Mouse (Mus musculus) embryonic fibroblast, embryonic 13.5 days (primary cell): ENCODE measurements around the gene Xpot. TPM values are rescaled to one million over a fixed set of nuclear protein-coding genes. Genes with fewer than 3 reads are reported as not detected.

Source experiments
- H3K27ac ChIP-seq: 2 replicates; pipeline ENCODE4 v1.5.1; 2012; ENCODE audit warnings: low read length, control low read depth, inconsistent platforms; ENCODE audit not compliant: insufficient read depth
- H3K4me1 ChIP-seq: 2 replicates; pipeline ENCODE4 v1.6.1; 2011; ENCODE audit warnings: low read length; ENCODE audit not compliant: control insufficient read depth, insufficient read depth
- H3K4me3 ChIP-seq: 2 replicates; pipeline ENCODE4 v1.5.1; 2011; ENCODE audit warnings: mild to moderate bottlenecking, control low read depth, low read length; ENCODE audit not compliant: insufficient read depth
- CTCF ChIP-seq: IDR thresholded peaks from 2 replicates; pipeline ENCODE4 v1.5.1; 2011; ENCODE audit warnings: mild to moderate bottlenecking, control low read depth, low read length, moderate library complexity, borderline replicate concordance; ENCODE audit not compliant: insufficient read depth
- POLR2A ChIP-seq: IDR thresholded peaks from 2 replicates; pipeline ENCODE4 v1.6.1; 2011; ENCODE audit warnings: low read depth, mild to moderate bottlenecking, control low read depth, low read length, moderate library complexity
- polyA plus RNA-seq: library from polyadenylated mRNA; stranded (reverse); fragments of >200 nt; gene quantifications from 2 replicates; pipeline ENCODE4 v1.2.4, GENCODE M21; 2011; ENCODE audit warnings: low read depth; ENCODE audit not compliant: missing spikeins, insufficient read length

Xpot gene
- polyA plus RNA-seq, 1 experiment, result 154 TPM

GRCm38 (mm10) chr10:121623670-121624069 is 2.5 kb downstream of the Xpot start:
- TF ChIP-seq CTCF, result no peak
- TF ChIP-seq POLR2A, result no peak
- H3K27ac ChIP-seq, result no peak overlapping the region
- H3K4me1 ChIP-seq, result no peaks in the 10 kb centered on the region; the same call in 1 of the 2 replicates
- H3K4me3 ChIP-seq, result no peak overlapping the region

DNA sequence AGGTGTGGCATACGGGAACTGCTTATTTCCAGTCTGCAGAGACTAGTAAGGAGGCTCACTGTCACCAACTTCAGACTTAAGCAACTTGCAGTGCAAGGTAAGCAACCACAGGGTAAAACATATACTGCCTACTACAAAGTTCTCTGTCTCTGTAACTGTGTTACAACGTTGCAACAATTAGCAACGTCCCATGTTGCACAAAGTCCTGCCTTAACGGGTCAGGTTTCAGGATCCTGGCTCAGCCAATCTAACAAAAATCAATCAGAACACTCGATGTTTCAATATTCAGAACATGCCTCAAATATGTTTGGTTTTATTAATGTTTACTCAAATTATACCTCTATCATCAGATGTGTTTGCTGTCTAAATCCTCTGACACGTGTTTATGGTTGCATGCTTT is 3.7 kb downstream of the Xpot start:
- TF ChIP-seq CTCF, result no peak
- TF ChIP-seq POLR2A, result no peak
- no peaks in the 10 kb centered on the region; the same call in 1 of the 2 replicates for H3K4me1 ChIP-seq
- no peak overlapping the region for H3K4me3 ChIP-seq
- H3K27ac ChIP-seq, result no peak overlapping the region

DNA sequence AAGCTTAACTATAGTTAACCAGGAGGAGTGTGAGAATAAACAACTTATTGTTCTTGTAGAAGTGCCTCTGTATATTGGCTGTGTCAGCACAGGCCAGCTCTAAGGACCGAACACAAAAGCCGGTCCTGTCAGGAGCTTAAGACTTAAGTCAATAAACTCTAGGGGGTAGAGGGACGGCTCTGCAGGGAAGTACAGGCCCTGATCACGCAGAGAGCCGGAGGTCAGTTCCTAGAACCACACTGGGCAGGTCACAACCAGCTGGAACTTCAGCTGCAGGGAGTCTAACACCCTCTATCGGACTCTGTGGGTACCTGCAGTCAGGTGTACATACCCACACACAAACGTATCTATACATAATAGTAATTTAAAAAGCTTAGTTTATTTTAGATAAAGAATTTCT is 10.2 kb downstream of the Xpot start:
- no peak overlapping the region for H3K4me3 ChIP-seq
- no peaks in the 10 kb centered on the region for H3K4me1 ChIP-seq
- TF ChIP-seq POLR2A (no peak), CTCF (no peak)
- H3K27ac ChIP-seq, result no peak overlapping the region

DNA sequence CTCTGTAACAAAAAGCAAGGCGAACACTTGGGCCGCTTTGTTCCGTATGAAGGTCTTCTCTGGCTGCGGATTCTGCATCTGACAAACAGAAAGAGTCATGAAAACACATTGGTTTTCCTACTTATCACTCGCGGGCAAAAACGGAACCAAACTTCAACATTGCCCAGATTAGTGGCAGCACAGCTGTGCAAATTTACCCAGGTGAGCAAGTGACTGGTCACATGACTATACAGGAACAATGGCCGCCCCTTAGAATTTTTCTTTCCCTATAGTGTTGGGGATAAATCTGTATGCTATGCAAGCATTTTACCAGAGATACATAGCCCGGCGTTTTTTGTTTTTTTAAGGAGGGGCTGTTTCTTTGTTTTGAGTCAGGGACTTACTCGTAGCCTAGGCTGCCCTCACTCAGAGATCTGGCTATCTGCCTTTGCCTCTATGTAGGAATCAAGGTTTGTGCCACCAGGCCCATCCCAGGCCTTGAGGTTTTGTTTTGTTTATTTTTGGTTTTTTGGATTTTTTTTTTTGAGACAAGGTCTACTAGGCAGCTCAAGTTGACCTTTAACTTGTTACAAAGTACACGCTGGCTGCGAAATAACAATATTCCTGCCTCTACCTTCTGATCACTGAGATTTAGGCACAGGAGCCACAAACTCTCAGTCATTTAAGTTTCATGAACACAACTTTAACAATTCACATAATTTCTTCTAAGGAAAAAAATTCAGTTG is 10.8 kb downstream of the Xpot start:
- Histone ChIP-seq H3K4me3 (no peak overlapping the region), H3K27ac (no peak overlapping the region), H3K4me1 (no peaks in the 10 kb centered on the region)
- TF ChIP-seq CTCF, result no peak
- TF ChIP-seq POLR2A, result no peak

- Histone ChIP-seq H3K4me1 (no peaks in the 10 kb centered on the region), H3K27ac (no peak overlapping the region), H3K4me3 (no peak overlapping the region)
- TF ChIP-seq CTCF (no peak), POLR2A (no peak)
Observed at GRCm38 (mm10) chr10:121613570-121613969, 12.6 kb downstream of the Xpot start.

- TF ChIP-seq CTCF, result no peak
- TF ChIP-seq POLR2A, result no peak
- Histone ChIP-seq H3K27ac (no peak overlapping the region), H3K4me1 (no peaks in the 10 kb centered on the region), H3K4me3 (no peak overlapping the region)
Observed at GRCm38 (mm10) chr10:121612448-121612847, 13.7 kb downstream of the Xpot start.

DNA sequence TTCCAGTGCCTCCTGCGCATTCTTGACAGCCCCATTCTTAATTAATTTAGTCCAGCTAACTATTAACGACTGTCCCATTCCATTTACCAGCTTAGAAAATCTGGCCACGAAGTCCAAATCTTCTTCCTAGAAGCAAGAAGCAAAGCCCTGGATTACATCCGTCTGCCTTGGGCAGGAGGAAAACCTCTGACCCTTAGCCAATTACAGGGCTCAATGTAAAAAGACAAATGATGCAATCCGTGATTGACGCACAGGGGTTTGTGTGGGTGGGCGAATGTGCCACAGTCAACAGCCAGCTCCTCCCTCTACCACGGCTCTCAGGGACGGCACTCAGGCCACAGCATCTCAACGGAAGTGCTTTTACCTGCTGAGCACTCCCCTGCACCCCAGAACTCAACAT is 14.5 kb downstream of the Xpot start:
- TF ChIP-seq CTCF (no peak), POLR2A (no peak)

DNA sequence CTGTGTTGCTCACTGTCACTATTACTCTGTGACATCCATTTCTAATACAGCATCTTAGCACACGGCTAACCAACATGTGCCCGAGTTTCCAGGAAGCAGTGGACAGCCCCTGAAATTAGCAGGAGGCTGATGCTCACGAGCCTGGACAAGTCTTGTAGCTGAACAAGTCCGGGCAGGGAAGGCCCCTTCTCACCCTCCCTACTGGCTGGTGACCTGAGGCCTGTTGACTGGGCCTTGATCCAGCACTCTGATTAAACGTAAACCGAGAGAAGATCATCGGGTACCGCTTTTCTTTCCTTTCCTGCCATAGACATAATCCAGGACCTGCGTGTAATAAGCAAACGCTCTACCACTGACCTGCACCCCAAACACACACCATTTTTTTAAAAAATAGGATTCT is 18.0 kb downstream of the Xpot start:
- Histone ChIP-seq H3K4me3 (no peak overlapping the region), H3K4me1 (no peaks in the 10 kb centered on the region), H3K27ac (no peak overlapping the region)
- TF ChIP-seq POLR2A, result no peak
- no peak for TF ChIP-seq CTCF

More for the DNA sequence above, 14.5 kb downstream of the Xpot start:
- H3K4me1 ChIP-seq, result no peaks in the 10 kb centered on the region
- H3K4me3 ChIP-seq, result no peak overlapping the region
- H3K27ac ChIP-seq, result no peak overlapping the region

DNA sequence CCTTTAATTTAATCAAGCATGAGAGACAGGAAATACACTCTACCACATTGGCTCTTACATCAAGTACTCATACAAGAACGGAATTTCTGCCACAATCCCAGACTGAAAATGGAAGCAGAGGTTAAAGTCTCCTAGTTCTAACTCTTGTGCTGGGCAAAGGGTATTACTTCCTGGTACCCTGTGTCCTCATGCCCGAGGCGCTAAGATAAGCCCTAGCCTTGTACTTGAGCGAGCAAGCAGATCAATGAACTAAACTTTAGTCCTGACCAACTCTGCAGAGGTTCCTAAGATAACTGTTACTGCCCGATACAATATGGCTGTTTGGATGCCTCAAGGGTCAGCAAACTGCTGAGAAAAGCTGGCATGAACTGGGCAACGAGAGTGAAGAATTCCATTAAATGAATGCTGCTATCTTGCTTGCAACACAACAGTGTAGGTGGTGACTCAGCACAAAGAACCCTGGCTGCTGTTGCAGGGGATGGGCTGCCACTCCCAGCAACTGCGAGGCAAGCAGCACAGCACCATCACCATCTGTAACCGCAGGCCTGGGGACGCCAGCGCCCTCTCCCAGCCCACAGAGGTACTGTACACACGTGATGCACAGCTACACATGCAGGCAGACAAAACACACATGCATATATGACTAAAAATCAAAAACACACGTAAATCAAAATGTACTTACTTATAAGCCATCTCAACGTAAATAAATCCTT is 21.3 kb downstream of the Xpot start:
- TF ChIP-seq POLR2A (no peak), CTCF (peak; percentile 33; the same call in 1 of the 2 replicates)
- H3K4me3 ChIP-seq, result no peak overlapping the region
- H3K27ac ChIP-seq, result no peak overlapping the region

GRCm38 (mm10) chr10:121603556-121603955 is 22.6 kb downstream of the Xpot start:
- TF ChIP-seq CTCF, result no peak
- TF ChIP-seq POLR2A, result no peak
- Histone ChIP-seq H3K4me1 (no peaks in the 10 kb centered on the region), H3K4me3 (no peak overlapping the region), H3K27ac (no peak overlapping the region)

More for the DNA sequence above, 21.3 kb downstream of the Xpot start:
- no peaks in the 10 kb centered on the region for H3K4me1 ChIP-seq

DNA sequence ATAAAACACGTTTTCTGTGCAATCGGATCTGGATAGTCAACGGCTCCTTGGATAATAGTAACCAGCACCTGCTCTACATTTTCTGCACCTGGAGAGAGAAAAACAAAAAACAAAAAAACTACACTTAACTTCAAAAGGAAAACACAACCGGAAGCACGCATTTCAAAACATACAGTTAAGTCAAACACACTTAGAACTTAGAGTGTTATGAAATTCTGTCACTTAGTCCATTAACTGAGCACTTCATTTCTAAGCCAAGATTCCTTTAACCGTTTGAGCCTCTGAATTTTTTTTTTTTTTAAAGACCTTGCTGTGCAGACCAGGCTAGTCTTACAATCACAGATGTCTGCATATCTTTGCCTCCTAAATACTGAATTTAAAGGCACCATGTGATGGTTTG is 24.9 kb downstream of the Xpot start:
- no peaks in the 10 kb centered on the region for H3K4me1 ChIP-seq
- TF ChIP-seq CTCF (no peak), POLR2A (no peak)
- no peak overlapping the region for H3K27ac ChIP-seq
- H3K4me3 ChIP-seq, result no peak overlapping the region
